Mouse (Mus musculus): Measurements from ENCODE around the gene Cox11. TPM values are rescaled to one million over a fixed set of nuclear protein-coding genes. Genes with fewer than 3 reads are reported as not detected.

Cox11 gene
- polyA plus RNA-seq, 1 experiment from 2014 or later = 20.0 TPM

- H3K27ac ChIP-seq (ENCODE audit: low read length) = no peak overlapping the region
- TF ChIP-seq CTCF (IDR thresholded peaks at IDR 0.05) (no peak), EP300 (IDR thresholded peaks at IDR 0.05) (no peak)
Measured at GRCm38 (mm10) chr11:90681171-90681570, 43.2 kb downstream of the Cox11 start.

DNA sequence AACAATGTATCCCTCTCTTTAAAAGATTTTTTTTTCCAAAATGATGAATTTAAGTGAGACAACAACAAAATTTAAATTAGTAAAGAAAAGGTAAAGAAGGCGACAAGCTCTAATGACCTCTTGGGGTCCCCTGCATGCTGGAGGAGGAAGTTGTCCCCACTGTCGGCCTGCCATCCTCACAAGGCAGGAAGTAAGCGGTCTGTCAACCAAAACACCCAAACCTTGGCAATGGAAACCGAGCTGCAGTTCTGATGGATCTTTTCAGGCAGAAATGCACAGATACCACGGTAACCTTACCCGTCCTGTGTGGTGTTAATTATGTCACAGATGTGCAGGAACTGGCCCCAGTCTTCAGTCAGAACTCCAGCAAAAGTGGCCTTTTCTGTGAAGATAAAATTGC, 46.8 kb downstream of the Cox11 start:
- Histone ChIP-seq H3K36me3 (ENCODE audit: insufficient read depth, low read length) (no peaks in the 10 kb centered on the region; the same call in 1 of the 2 replicates), H3K9me3 (ENCODE audit: low read length) (no peaks in the 10 kb centered on the region), H3K4me2 (replicated peaks; ENCODE audit: low read depth, low read length) (no peak overlapping the region), H3K27ac (ENCODE audit: low read length) (no peak overlapping the region), H3K4me1 (ENCODE audit: insufficient read depth, low read depth, low read length) (no peaks in the 10 kb centered on the region), H3K27me3 (replicated peaks; ENCODE audit: insufficient read depth, low read length) (no peaks in the 10 kb centered on the region), H3K4me3 (ENCODE audit: low read depth, low read length) (no peak overlapping the region), H3K9ac (replicated peaks; ENCODE audit: low read depth) (no peak overlapping the region)
- WGBS = 58% methylated on average over 6 of the region's 6 CpGs
- ATAC-seq (no peak), DNase-seq (ENCODE audit: low spot score) (no peak)
- TF ChIP-seq EP300 (IDR thresholded peaks at IDR 0.05) = no peak
- no peak for TF ChIP-seq CTCF (IDR thresholded peaks at IDR 0.05)

More at GRCm38 (mm10) chr11:90681171-90681570, 43.2 kb downstream of the Cox11 start:
- no peak for DNase-seq (ENCODE audit: low spot score)
- ATAC-seq = no peak
- H3K36me3 ChIP-seq (ENCODE audit: insufficient read depth, low read length) = no peaks in the 10 kb centered on the region; the same call in 1 of the 2 replicates
- H3K4me2 ChIP-seq (replicated peaks; ENCODE audit: low read depth, low read length) = no peak overlapping the region
- H3K9ac ChIP-seq (replicated peaks; ENCODE audit: low read depth) = no peak overlapping the region
- no peaks in the 10 kb centered on the region for H3K9me3 ChIP-seq (ENCODE audit: low read length)
- H3K4me1 ChIP-seq (ENCODE audit: insufficient read depth, low read depth, low read length) = no peaks in the 10 kb centered on the region
- H3K4me3 ChIP-seq (ENCODE audit: low read depth, low read length) = no peak overlapping the region
- H3K27me3 ChIP-seq (replicated peaks; ENCODE audit: insufficient read depth, low read length) = no peaks in the 10 kb centered on the region

DNA sequence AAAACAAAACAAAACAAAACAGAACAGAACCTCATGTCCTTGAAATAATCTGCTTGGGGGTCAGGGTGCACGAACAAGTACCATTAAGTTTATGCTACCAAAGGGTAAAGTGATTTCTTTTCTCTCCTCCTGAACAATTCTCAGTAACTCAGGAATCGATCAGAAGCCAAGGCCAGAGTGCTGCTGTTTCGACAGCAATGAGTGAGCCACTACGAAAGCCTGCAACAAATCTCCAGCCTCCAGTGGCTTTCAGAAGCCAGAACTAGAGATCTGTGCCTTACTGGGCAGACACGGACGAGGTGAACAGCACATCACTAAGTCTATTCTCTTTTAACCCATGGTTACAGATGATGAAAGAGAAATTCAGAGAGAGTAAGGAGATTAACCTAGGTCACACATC, 47.2 kb downstream of the Cox11 start:
- 78% methylated on average over 6 of the region's 6 CpGs for WGBS
- Histone ChIP-seq H3K27ac (ENCODE audit: low read length) (no peak overlapping the region), H3K4me1 (ENCODE audit: insufficient read depth, low read depth, low read length) (no peaks in the 10 kb centered on the region), H3K9ac (replicated peaks; ENCODE audit: low read depth) (no peak overlapping the region), H3K4me3 (ENCODE audit: low read depth, low read length) (no peak overlapping the region), H3K9me3 (ENCODE audit: low read length) (no peaks in the 10 kb centered on the region), H3K4me2 (replicated peaks; ENCODE audit: low read depth, low read length) (no peak overlapping the region), H3K36me3 (ENCODE audit: insufficient read depth, low read length) (no peaks in the 10 kb centered on the region; the same call in 1 of the 2 replicates), H3K27me3 (replicated peaks; ENCODE audit: insufficient read depth, low read length) (no peaks in the 10 kb centered on the region)
- TF ChIP-seq EP300 (IDR thresholded peaks at IDR 0.05) = no peak
- no peak for TF ChIP-seq CTCF (IDR thresholded peaks at IDR 0.05)
- ATAC-seq (no peak), DNase-seq (ENCODE audit: low spot score) (no peak)

DNA sequence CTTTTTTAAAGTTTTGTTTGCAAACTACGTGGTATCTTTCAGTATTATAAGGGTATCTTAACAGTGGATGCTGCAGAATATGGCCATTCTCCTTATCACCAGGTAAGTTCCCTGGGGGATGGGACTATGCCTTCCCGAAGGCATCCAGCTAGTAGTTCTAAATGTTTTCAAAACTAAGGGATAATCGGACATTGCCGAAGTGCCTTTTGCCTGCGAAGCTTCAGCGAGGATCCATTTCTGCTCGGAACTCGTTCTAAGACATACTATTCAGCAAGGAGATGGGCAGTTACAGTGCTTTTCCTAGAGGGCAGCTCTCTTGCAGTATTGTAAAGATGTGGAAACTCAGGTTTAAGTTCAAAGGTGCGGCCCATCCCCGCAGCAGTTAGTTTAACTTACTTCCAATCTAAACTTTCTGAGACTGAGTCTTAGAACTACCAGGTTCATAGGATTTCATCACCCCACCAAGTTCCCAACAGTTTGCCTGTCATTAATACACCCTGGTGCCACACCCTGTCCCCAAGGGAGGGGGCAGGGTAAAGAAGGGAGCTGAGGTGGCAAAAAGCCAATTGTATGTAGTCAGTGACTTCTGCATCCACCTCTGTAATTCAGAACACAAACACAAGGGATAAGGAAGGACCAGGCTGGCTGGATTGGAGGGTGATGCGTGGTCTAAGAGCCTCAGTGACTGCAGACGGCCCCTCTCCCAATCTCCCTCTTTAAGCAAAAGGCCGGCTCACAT, 48.5 kb downstream of the Cox11 start:
- no peaks in the 10 kb centered on the region; the same call in 1 of the 2 replicates for H3K36me3 ChIP-seq (ENCODE audit: insufficient read depth, low read length)
- no peaks in the 10 kb centered on the region for H3K4me1 ChIP-seq (ENCODE audit: insufficient read depth, low read depth, low read length)
- peak overlapping the region; percentile 51 for H3K9ac ChIP-seq (replicated peaks; ENCODE audit: low read depth)
- H3K4me3 ChIP-seq (ENCODE audit: low read depth, low read length) = peak overlapping the region; percentile 63
- peak overlapping the region; percentile 83 for H3K4me2 ChIP-seq (replicated peaks; ENCODE audit: low read depth, low read length)
- peak overlapping the region; percentile 43; the same call in 1 of the 2 replicates for H3K27ac ChIP-seq (ENCODE audit: low read length)
- H3K27me3 ChIP-seq (replicated peaks; ENCODE audit: insufficient read depth, low read length) = no peaks in the 10 kb centered on the region
- H3K9me3 ChIP-seq (ENCODE audit: low read length) = no peaks in the 10 kb centered on the region
- DNase-seq (ENCODE audit: low spot score) = peak; percentile 67
- no peak for TF ChIP-seq CTCF (IDR thresholded peaks at IDR 0.05)
- no peak for TF ChIP-seq EP300 (IDR thresholded peaks at IDR 0.05)
- WGBS = 63% methylated on average over 13 of the region's 13 CpGs
- ATAC-seq = peak; percentile 23; the same call in 1 of the 2 replicates

- no peaks in the 10 kb centered on the region for H3K4me1 ChIP-seq (ENCODE audit: insufficient read depth, low read depth, low read length)
- peak overlapping the region; percentile 83 for H3K4me2 ChIP-seq (replicated peaks; ENCODE audit: low read depth, low read length)
- peak overlapping the region; percentile 51 for H3K9ac ChIP-seq (replicated peaks; ENCODE audit: low read depth)
- TF ChIP-seq EP300 (IDR thresholded peaks at IDR 0.05) = no peak
- no peak for TF ChIP-seq CTCF (IDR thresholded peaks at IDR 0.05)
- no peaks in the 10 kb centered on the region for H3K9me3 ChIP-seq (ENCODE audit: low read length)
- H3K4me3 ChIP-seq (ENCODE audit: low read depth, low read length) = peak overlapping the region; percentile 63
- 2% methylated on average over 16 of the region's 17 CpGs for WGBS
- DNase-seq (ENCODE audit: low spot score) (peak; percentile 22), ATAC-seq (peak; percentile 45)
- H3K36me3 ChIP-seq (ENCODE audit: insufficient read depth, low read length) = no peaks in the 10 kb centered on the region; the same call in 1 of the 2 replicates
- H3K27me3 ChIP-seq (replicated peaks; ENCODE audit: insufficient read depth, low read length) = no peaks in the 10 kb centered on the region
- H3K27ac ChIP-seq (ENCODE audit: low read length) = peak overlapping the region; percentile 43
Measured at GRCm38 (mm10) chr11:90687040-90687439, 49.1 kb downstream of the Cox11 start.

DNA sequence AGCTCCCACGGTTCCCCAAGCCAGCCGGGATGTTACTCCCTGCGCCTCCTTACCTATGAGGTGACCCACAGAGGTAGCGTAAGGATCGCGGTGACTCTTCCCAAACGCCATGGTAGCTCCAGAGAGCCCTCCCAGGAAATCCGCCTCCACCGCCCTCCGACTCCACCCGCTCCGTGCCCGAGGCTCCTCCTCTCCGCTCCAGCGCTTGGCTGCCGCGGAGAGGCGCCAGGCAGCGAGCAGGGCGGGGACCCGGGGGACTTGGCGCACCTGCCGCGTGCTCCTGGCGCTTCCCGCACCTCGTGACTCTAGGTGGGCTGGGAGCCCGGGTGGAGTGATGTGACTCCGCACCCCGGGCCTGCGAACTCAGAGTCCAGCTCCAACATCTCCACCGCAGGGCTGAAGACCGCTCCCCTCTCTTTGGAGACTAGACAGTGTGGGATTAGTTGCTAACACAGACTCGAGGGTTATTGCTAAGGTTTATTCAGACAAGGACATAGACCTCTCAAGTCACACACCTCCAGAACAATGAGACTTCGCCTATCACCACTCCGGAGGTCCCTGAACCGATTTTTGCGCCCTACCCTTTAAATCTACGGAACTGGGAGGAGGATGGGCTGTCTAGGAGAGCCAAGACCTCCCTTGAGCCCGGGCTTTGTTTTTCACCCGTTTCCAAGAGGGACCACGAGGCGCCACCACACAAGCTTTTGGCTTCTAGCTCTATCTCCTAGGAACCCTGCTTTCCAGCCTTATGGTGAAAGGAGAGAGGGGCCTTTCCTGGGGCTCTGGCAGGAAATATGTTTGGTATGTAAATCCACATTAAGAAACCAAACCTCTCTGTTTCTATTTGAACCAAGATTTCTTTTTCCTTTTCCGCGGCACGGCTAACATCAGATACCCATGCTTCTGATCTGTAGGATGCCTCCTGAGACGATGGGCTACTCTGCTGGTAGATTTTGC, 49.8 kb downstream of the Cox11 start, which contains the start of gene Tom1l1:
Gene Tom1l1, minus strand, starts transcription at position 907 of the 957 bp plus-strand sequence.
- Histone ChIP-seq H3K9me3 (ENCODE audit: low read length) (no peaks in the 10 kb centered on the region), H3K4me1 (ENCODE audit: insufficient read depth, low read depth, low read length) (no peaks in the 10 kb centered on the region), H3K27me3 (replicated peaks; ENCODE audit: insufficient read depth, low read length) (no peaks in the 10 kb centered on the region), H3K4me2 (replicated peaks; ENCODE audit: low read depth, low read length) (peak within 1 kb of the TSS; percentile 83), H3K9ac (replicated peaks; ENCODE audit: low read depth) (peak within 1 kb of the TSS; percentile 51), H3K36me3 (ENCODE audit: insufficient read depth, low read length) (no peaks in the 10 kb centered on the region), H3K27ac (ENCODE audit: low read length) (peak within 1 kb of the TSS; percentile 43), H3K4me3 (ENCODE audit: low read depth, low read length) (peak within 1 kb of the TSS; percentile 63)
- peak; percentile 88 for DNase-seq (ENCODE audit: low spot score)
- WGBS = 6% methylated on average over 45 of the region's 47 CpGs
- ATAC-seq = peak; percentile 97
- TF ChIP-seq EP300 (IDR thresholded peaks at IDR 0.05) = no peak
- TF ChIP-seq CTCF (IDR thresholded peaks at IDR 0.05) = no peak

Measured in lung, postnatal 0 days (tissue).